Comparison of ENCODE assay signal across 8 mouse cellular contexts in genomic region chr7:99360021-99360802, GRCm38 (mm10). TPM values are rescaled to one million over a fixed set of nuclear protein-coding genes. Genes with fewer than 3 reads are reported as not detected.
A peak's percentile ranks its signal among the peaks of the same experiment; 100 is the strongest.
DNase-seq lines count a peak whose midpoint lies in the region; ATAC-seq and TF ChIP-seq lines count a peak whose summit lies in the region.

No protein-coding gene starts in this region.

- peaks cover 21% of the 10 kb centered on the region for H3K4me1 ChIP-seq in hindbrain, embryonic 11.5 days (replicated peaks; ENCODE audit: control insufficient read depth, insufficient read depth, low read length)
- H3K4me1 ChIP-seq in lung, embryonic 14.5 days (ENCODE audit: insufficient read depth), result peaks cover 35% of the 10 kb centered on the region

- H3K9ac ChIP-seq in hindbrain, embryonic 11.5 days (ENCODE audit: low read depth, low read length), result peak overlapping the region; percentile 49; the same call in 1 of the 2 replicates
- peak overlapping the region; percentile 13; the same call in 1 of the 2 replicates for H3K9ac ChIP-seq in lung, embryonic 14.5 days

- ATAC-seq in hindbrain, embryonic 11.5 days (ENCODE audit: low FRiP score), result peak; percentile 96
- ATAC-seq in lung, embryonic 14.5 days (ENCODE audit: insufficient read depth), result peak; percentile 98

- TF ChIP-seq CTCF in lung, embryonic 14.5 days (IDR thresholded peaks at IDR 0.05; ENCODE audit: low read depth), result no peak

- DNase-seq in A20 (ENCODE audit: low read depth, low spot score), result peak; percentile 17
- peak; percentile 74 for DNase-seq in brain, embryonic 18.5 days (ENCODE audit: low read depth, low spot score)
- DNase-seq in frontal cortex, postnatal 36 days (ENCODE audit: low spot score in 2 of 2), result peak; percentile 67 to 75
- DNase-seq in hindbrain, embryonic 11.5 days (ENCODE audit: low spot score), result peak; percentile 84
- peak; percentile 47 to 61 for DNase-seq in layer of hippocampus, postnatal 14 days (ENCODE audit: low spot score in 2 of 2)
- peak; percentile 96 for DNase-seq in lung, embryonic 14.5 days
- peak; percentile 63 for DNase-seq in ovary, postnatal 36 days (ENCODE audit: low spot score)
- no peak for DNase-seq in cerebellum, postnatal 36 days

- 0 out of 2 replicates have a peak overlapping the region, but pooled peaks have one; percentile 5 for H3K4me2 ChIP-seq in hindbrain, embryonic 11.5 days (replicated peaks; ENCODE audit: low read depth, low read length)
- H3K4me2 ChIP-seq in lung, embryonic 14.5 days, result peak overlapping the region; percentile 45

- H3K36me3 ChIP-seq in hindbrain, embryonic 11.5 days (ENCODE audit: control insufficient read depth, insufficient read depth, low read length), result no peaks in the 10 kb centered on the region
- no peaks in the 10 kb centered on the region for H3K36me3 ChIP-seq in lung, embryonic 14.5 days (ENCODE audit: insufficient read depth)

- H3K9me3 ChIP-seq in hindbrain, embryonic 11.5 days (ENCODE audit: control insufficient read depth, low read length), result no peaks in the 10 kb centered on the region
- H3K9me3 ChIP-seq in lung, embryonic 14.5 days (ENCODE audit: low read depth, low read length), result no peaks in the 10 kb centered on the region

- H3K4me3 ChIP-seq in hindbrain, embryonic 11.5 days (ENCODE audit: low read depth, low read length), result no peak overlapping the region
- no peak overlapping the region for H3K4me3 ChIP-seq in lung, embryonic 14.5 days (ENCODE audit: low read depth, low read length)

- WGBS in hindbrain, embryonic 11.5 days, result 6% methylated on average over 10 of the region's 10 CpGs
- 8% methylated on average over 10 of the region's 10 CpGs for WGBS in lung, embryonic 14.5 days

- peak overlapping the region; percentile 97 for H3K27ac ChIP-seq in hindbrain, embryonic 11.5 days (ENCODE audit: low read depth, low read length)
- peak overlapping the region; percentile 98 for H3K27ac ChIP-seq in lung, embryonic 14.5 days (ENCODE audit: low read depth)

- H3K27me3 ChIP-seq in hindbrain, embryonic 11.5 days (ENCODE audit: control insufficient read depth, insufficient read depth, low read length), result no peaks in the 10 kb centered on the region
- H3K27me3 ChIP-seq in lung, embryonic 14.5 days (ENCODE audit: insufficient read depth, low read length), result no peaks in the 10 kb centered on the region

RNA-seq across cellular contexts. Expression of gene Serpinh1, which starts 7.2 kb away (rescaled TPM):
- 245 and 269 TPM in 2 replicates for polyA plus RNA-seq in hindbrain, embryonic 11.5 days (2014; fragmentation: Nextera tagmentation; extraction: Ambion mirVana)
- 10 to 100 TPM; 41.9 to 58.7 TPM for total RNA-seq in layer of hippocampus, postnatal 14 days (2021)
- polyA plus RNA-seq in lung, embryonic 14.5 days (2014; fragmentation: Nextera tagmentation; extraction: Ambion mirVana), result 663 and 691 TPM in 2 replicates

RNA-seq across cellular contexts. Expression of gene Gdpd5, which starts 21.0 kb away (rescaled TPM):
- polyA plus RNA-seq in hindbrain, embryonic 11.5 days (2014; fragmentation: Nextera tagmentation; extraction: Ambion mirVana), result 23.0 and 25.9 TPM in 2 replicates
- 10 to 100 TPM; 30.0 to 31.6 TPM for total RNA-seq in layer of hippocampus, postnatal 14 days (2021)
- 20.2 and 21.8 TPM in 2 replicates for polyA plus RNA-seq in lung, embryonic 14.5 days (2014; fragmentation: Nextera tagmentation; extraction: Ambion mirVana)

Comparison
In these comparisons a context has a peak if more than half of its experiments do, and no peak if none do; other contexts are left out.
1. DNase-seq: peak in A20 (single experiment), brain, embryonic 18.5 days (single experiment), frontal cortex, postnatal 36 days (2 of 2), hindbrain, embryonic 11.5 days (single experiment), layer of hippocampus, postnatal 14 days (2 of 2), lung, embryonic 14.5 days (single experiment) and ovary, postnatal 36 days (single experiment); none in cerebellum, postnatal 36 days (0 of 2).